Mouse (Mus musculus) brain, embryonic 14.5 days (tissue): ENCODE results near the gene Proser2.

ENCODE experiments used
- CTCF ChIP-seq: fragments of 200-500 bp; IDR thresholded peaks from 2 replicates; pipeline ENCODE4 v1.5.1; 2012; ENCODE audit warnings: inconsistent platforms, mild to moderate bottlenecking, moderate library complexity, borderline replicate concordance; ENCODE audit not compliant: insufficient read depth, insufficient read length; ENCODE audit errors: extremely low read depth
- POLR2A ChIP-seq: fragments of 200-500 bp; IDR thresholded peaks from 2 replicates; pipeline ENCODE4 v1.6.1; 2012; ENCODE audit warnings: mild to moderate bottlenecking, inconsistent platforms, borderline replicate concordance; ENCODE audit not compliant: poor library complexity, insufficient read depth, insufficient read length, severe bottlenecking; ENCODE audit errors: extremely low read depth

DNA sequence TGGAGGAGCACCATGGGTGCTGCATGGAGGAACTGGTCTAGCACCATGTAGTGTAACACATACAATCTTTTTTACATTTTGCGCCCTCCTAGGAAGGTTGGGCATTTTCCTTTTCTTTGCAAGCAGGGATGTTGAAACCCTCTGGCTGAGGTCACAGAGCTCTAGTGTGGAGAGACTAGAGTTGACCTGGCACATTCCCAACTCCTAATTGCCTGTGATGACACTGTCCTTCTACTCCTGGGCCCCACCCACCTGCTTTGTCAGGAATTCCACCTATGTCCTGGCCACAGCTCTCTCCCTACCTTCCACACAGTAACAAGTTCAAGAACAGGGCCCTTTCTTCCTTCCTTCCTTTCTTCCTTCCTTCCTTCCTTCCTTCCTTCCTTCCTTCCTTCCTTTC is 46.3 kb downstream of the Proser2 start:
- no peak for TF ChIP-seq POLR2A
- no peak for TF ChIP-seq CTCF
